Mouse (Mus musculus): Measurements from ENCODE around the gene Mgat1.

DNA sequence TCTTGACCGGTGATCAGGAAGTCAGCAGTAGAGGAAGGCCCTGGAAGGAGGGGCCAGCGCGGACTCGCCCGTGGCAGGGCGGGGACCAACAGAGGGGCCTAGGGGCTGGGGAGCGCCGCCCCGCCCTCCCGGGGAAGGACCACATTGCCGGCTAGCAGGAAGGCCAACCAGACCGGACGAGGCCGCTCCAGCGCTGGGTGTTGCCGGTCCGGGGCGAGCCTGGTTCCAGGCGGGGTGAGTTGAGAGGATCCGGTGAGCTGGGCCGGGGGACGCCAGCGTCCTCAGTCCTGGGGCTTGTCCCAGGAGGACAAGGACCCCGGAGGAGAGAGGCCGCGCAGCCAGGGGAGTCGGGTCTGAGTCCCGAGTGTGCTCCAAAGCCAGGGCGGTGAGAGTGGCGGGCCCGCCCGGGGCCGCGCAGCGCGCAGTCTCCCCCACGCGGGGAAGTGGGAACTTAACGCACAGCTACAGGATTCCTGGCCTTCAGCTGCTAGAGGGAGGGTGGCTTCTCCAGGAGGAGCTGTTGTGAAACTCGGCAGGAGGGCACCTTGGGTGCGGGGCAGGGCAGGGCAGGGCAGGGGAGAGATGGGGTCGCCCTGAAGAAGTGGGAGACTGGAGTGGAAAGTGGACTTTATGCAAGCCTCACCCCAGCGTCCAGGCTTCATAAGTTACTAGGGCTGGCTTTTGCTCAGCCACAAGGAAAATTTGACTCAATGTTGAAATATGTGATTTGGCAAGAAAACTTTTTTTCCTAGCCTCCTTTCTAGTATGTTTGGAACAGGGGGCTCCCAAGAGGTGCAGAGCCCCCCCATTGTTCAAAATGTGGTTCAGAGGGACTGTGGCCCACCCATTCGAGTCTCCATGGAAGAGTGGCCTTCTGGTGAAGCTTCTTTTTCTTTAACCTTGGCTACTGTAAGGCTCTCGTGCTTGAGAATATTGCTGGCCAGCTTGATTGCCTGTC lies 6.7 kb downstream of the Mgat1 start:
- TF ChIP-seq TAL1 (IDR thresholded peaks at IDR 0.05; ENCODE audit: low read length) (no peak), GATA1 (IDR thresholded peaks at IDR 0.05; ENCODE audit: low read length) (no peak)
